Mouse (Mus musculus) ES-Bruce4 (cell line): ENCODE results near the gene Limd1. TPM values are rescaled to one million over a fixed set of nuclear protein-coding genes. Genes with fewer than 3 reads are reported as not detected.

ENCODE experiments used
- H3K27ac ChIP-seq: 2 replicates; pipeline ENCODE4 v1.5.1; 2012; ENCODE audit warnings: low read length, inconsistent platforms; ENCODE audit not compliant: insufficient read depth
- H3K27me3 ChIP-seq: 2 replicates; pipeline ENCODE4 v1.6.1; 2012; ENCODE audit warnings: mild to moderate bottlenecking, low read length, inconsistent platforms; ENCODE audit not compliant: control insufficient read depth, poor library complexity, insufficient read depth, severe bottlenecking
- H3K36me3 ChIP-seq: 2 replicates; pipeline ENCODE4 v1.6.1; 2012; ENCODE audit warnings: inconsistent platforms, mild to moderate bottlenecking, low read length, moderate library complexity; ENCODE audit not compliant: control insufficient read depth, poor library complexity, insufficient read depth, severe bottlenecking
- H3K4me1 ChIP-seq: one replicate; pipeline ENCODE4 v1.8.1; 2011; ENCODE audit warnings: low read length; ENCODE audit not compliant: control insufficient read depth, insufficient read depth
- H3K4me3 ChIP-seq: 2 replicates; pipeline ENCODE4 v1.5.1; 2011; ENCODE audit warnings: low read depth, mild to moderate bottlenecking, low read length
- H3K9ac ChIP-seq: 2 replicates; pipeline ENCODE4 v1.6.1; 2012; ENCODE audit warnings: low read depth, mild to moderate bottlenecking, inconsistent platforms; ENCODE audit not compliant: poor library complexity, severe bottlenecking
- H3K9me3 ChIP-seq: replicated peaks from 2 replicates; pipeline ENCODE4 v1.6.1; 2012; ENCODE audit warnings: mild to moderate bottlenecking, low read length, inconsistent platforms; ENCODE audit not compliant: control insufficient read depth, poor library complexity, insufficient read depth, severe bottlenecking
- CTCF ChIP-seq: IDR thresholded peaks from one replicate; pipeline ENCODE4 v1.8.1; 2011; ENCODE audit warnings: low read depth, low read length
- EP300 ChIP-seq: IDR thresholded peaks from 2 replicates; pipeline ENCODE4 v1.6.1; 2011; ENCODE audit warnings: low read depth, low read length; ENCODE audit not compliant: insufficient read depth
- POLR2A ChIP-seq: IDR thresholded peaks from one replicate; pipeline ENCODE4 v1.8.1; 2011; ENCODE audit warnings: low read length; ENCODE audit not compliant: insufficient read depth
- polyA plus RNA-seq: library from polyadenylated mRNA; stranded (reverse); fragments of >200 nt; gene quantifications from 2 replicates; pipeline ENCODE4 v1.2.4, GENCODE M21; 2011; ENCODE audit warnings: low read depth; ENCODE audit not compliant: missing spikeins, insufficient read depth, insufficient read length

Gene Limd1
- polyA plus RNA-seq, 1 experiment: 23.3 TPM

GRCm38 (mm10) chr9:123479876-123480252, 1.4 kb downstream of the Limd1 start:
- no peaks in the 10 kb centered on the region for H3K9me3 ChIP-seq
- H3K4me1 ChIP-seq: no peaks in the 10 kb centered on the region
- H3K4me3 ChIP-seq: no peak overlapping the region
- H3K36me3 ChIP-seq: no peaks in the 10 kb centered on the region
- no peak overlapping the region for H3K9ac ChIP-seq
- H3K27me3 ChIP-seq: no peaks in the 10 kb centered on the region
- H3K27ac ChIP-seq: no peak overlapping the region
- no peak for TF ChIP-seq CTCF
- no peak for TF ChIP-seq EP300

GRCm38 (mm10) chr9:123480253-123480921, 1.9 kb downstream of the Limd1 start:
- H3K27me3 ChIP-seq: no peaks in the 10 kb centered on the region
- H3K9me3 ChIP-seq: no peaks in the 10 kb centered on the region
- no peak overlapping the region for H3K4me3 ChIP-seq
- H3K36me3 ChIP-seq: no peaks in the 10 kb centered on the region
- no peaks in the 10 kb centered on the region for H3K4me1 ChIP-seq
- H3K27ac ChIP-seq: no peak overlapping the region
- H3K9ac ChIP-seq: no peak overlapping the region
- TF ChIP-seq CTCF: no peak
- TF ChIP-seq POLR2A: no peak

GRCm38 (mm10) chr9:123481136-123481535, 2.6 kb downstream of the Limd1 start:
- no peaks in the 10 kb centered on the region for H3K27me3 ChIP-seq
- no peak overlapping the region for H3K4me3 ChIP-seq
- no peak overlapping the region for H3K27ac ChIP-seq
- no peaks in the 10 kb centered on the region for H3K4me1 ChIP-seq
- no peaks in the 10 kb centered on the region for H3K36me3 ChIP-seq
- no peaks in the 10 kb centered on the region for H3K9me3 ChIP-seq
- H3K9ac ChIP-seq: no peak overlapping the region
- no peak for TF ChIP-seq EP300

- Histone ChIP-seq H3K27me3 (no peaks in the 10 kb centered on the region), H3K9ac (no peak overlapping the region), H3K9me3 (no peaks in the 10 kb centered on the region), H3K4me3 (no peak overlapping the region), H3K36me3 (no peaks in the 10 kb centered on the region), H3K27ac (no peak overlapping the region), H3K4me1 (no peaks in the 10 kb centered on the region)
- no peak for TF ChIP-seq CTCF
- no peak for TF ChIP-seq EP300
- no peak for TF ChIP-seq POLR2A
Observed at GRCm38 (mm10) chr9:123483598-123483997, 5.1 kb downstream of the Limd1 start.

GRCm38 (mm10) chr9:123484830-123485229, 6.3 kb downstream of the Limd1 start:
- Histone ChIP-seq H3K27ac (no peak overlapping the region), H3K9ac (no peak overlapping the region), H3K4me3 (no peak overlapping the region), H3K9me3 (no peaks in the 10 kb centered on the region), H3K36me3 (no peaks in the 10 kb centered on the region), H3K4me1 (no peaks in the 10 kb centered on the region), H3K27me3 (no peaks in the 10 kb centered on the region)
- no peak for TF ChIP-seq POLR2A

GRCm38 (mm10) chr9:123485561-123485960, 7.1 kb downstream of the Limd1 start:
- no peak overlapping the region for H3K4me3 ChIP-seq
- no peak for TF ChIP-seq POLR2A
- no peak for TF ChIP-seq EP300
- no peak for TF ChIP-seq CTCF
- no peaks in the 10 kb centered on the region for H3K9me3 ChIP-seq
- no peak overlapping the region for H3K27ac ChIP-seq
- H3K4me1 ChIP-seq: no peaks in the 10 kb centered on the region
- no peaks in the 10 kb centered on the region for H3K36me3 ChIP-seq
- H3K27me3 ChIP-seq: no peaks in the 10 kb centered on the region
- no peak overlapping the region for H3K9ac ChIP-seq
